Mouse (Mus musculus): ENCODE measurements around the gene Aagab. TPM values are rescaled to one million over a fixed set of nuclear protein-coding genes. Genes with fewer than 3 reads are reported as not detected.

Aagab gene
- polyA plus RNA-seq, 1 experiment from 2014 or later: 26.2 TPM

GRCm38 (mm10) chr9:63579644-63580043 lies 22.8 kb upstream of the Aagab start:
- Histone ChIP-seq H3K4me1 (0 out of 2 replicates have a peak, but pooled peaks cover 4% of the 10 kb centered on the region), H3K27ac (no peak overlapping the region), H3K9ac (no peak overlapping the region), H3K4me3 (no peak overlapping the region), H3K36me3 (no peaks in the 10 kb centered on the region), H3K27me3 (0 out of 2 replicates have a peak, but pooled peaks cover 2% of the 10 kb centered on the region), H3K4me2 (replicated peaks) (no peak overlapping the region), H3K9me3 (no peaks in the 10 kb centered on the region)
- ATAC-seq (ENCODE audit: low FRiP score, low read depth): no peak
- WGBS: 76% methylated on average over 5 of the region's 5 CpGs

- H3K27ac ChIP-seq: no peak overlapping the region
- WGBS: 55% methylated on average over 2 of the region's 2 CpGs
Measured at GRCm38 (mm10) chr9:63580046-63580445, 22.4 kb upstream of the Aagab start.

GRCm38 (mm10) chr9:63581778-63582177 lies 20.7 kb upstream of the Aagab start:
- Histone ChIP-seq H3K36me3 (no peaks in the 10 kb centered on the region), H3K9ac (no peak overlapping the region), H3K4me2 (replicated peaks) (no peak overlapping the region), H3K9me3 (no peaks in the 10 kb centered on the region), H3K27ac (no peak overlapping the region), H3K4me1 (0 out of 2 replicates have a peak, but pooled peaks cover 4% of the 10 kb centered on the region), H3K27me3 (0 out of 2 replicates have a peak, but pooled peaks cover 2% of the 10 kb centered on the region), H3K4me3 (no peak overlapping the region)
- WGBS: 77% methylated on average over 4 of the region's 4 CpGs
- no peak for ATAC-seq (ENCODE audit: low FRiP score, low read depth)

More at GRCm38 (mm10) chr9:63580046-63580445, 22.4 kb upstream of the Aagab start:
- no peak overlapping the region for H3K9ac ChIP-seq
- H3K4me2 ChIP-seq (replicated peaks): no peak overlapping the region
- H3K4me1 ChIP-seq: 0 out of 2 replicates have a peak, but pooled peaks cover 4% of the 10 kb centered on the region
- ATAC-seq (ENCODE audit: low FRiP score, low read depth): no peak
- no peak overlapping the region for H3K4me3 ChIP-seq
- 0 out of 2 replicates have a peak, but pooled peaks cover 2% of the 10 kb centered on the region for H3K27me3 ChIP-seq
- no peaks in the 10 kb centered on the region for H3K9me3 ChIP-seq
- no peaks in the 10 kb centered on the region for H3K36me3 ChIP-seq

- Histone ChIP-seq H3K36me3 (no peaks in the 10 kb centered on the region), H3K27me3 (no peaks in the 10 kb centered on the region), H3K27ac (no peak overlapping the region), H3K4me1 (peaks cover 21% of the 10 kb centered on the region), H3K9ac (no peak overlapping the region), H3K4me2 (replicated peaks) (no peak overlapping the region), H3K4me3 (no peak overlapping the region), H3K9me3 (peaks cover 5% of the 10 kb centered on the region; the same call in 1 of the 2 replicates)
- no peak for ATAC-seq (ENCODE audit: low FRiP score, low read depth)
- WGBS: 88% methylated on average over 6 of the region's 6 CpGs
Measured at GRCm38 (mm10) chr9:63585251-63585650, 17.2 kb upstream of the Aagab start.

GRCm38 (mm10) chr9:63589209-63589608 lies 13.3 kb upstream of the Aagab start:
- Histone ChIP-seq H3K4me2 (replicated peaks) (0 out of 2 replicates have a peak overlapping the region, but pooled peaks have one; percentile 9), H3K9ac (no peak overlapping the region), H3K36me3 (no peaks in the 10 kb centered on the region), H3K27me3 (no peaks in the 10 kb centered on the region), H3K27ac (peak overlapping the region; percentile 55; the same call in 1 of the 2 replicates), H3K4me3 (no peak overlapping the region), H3K4me1 (peaks cover 33% of the 10 kb centered on the region), H3K9me3 (peaks cover 5% of the 10 kb centered on the region; the same call in 1 of the 2 replicates)
- 21% methylated on average over 6 of the region's 6 CpGs for WGBS
- ATAC-seq (ENCODE audit: low FRiP score, low read depth): no peak

GRCm38 (mm10) chr9:63590592-63590991 lies 11.9 kb upstream of the Aagab start:
- H3K9me3 ChIP-seq: peaks cover 5% of the 10 kb centered on the region; the same call in 1 of the 2 replicates
- WGBS: 86% methylated on average over 4 of the region's 4 CpGs
- H3K27ac ChIP-seq: no peak overlapping the region
- no peaks in the 10 kb centered on the region for H3K36me3 ChIP-seq
- H3K27me3 ChIP-seq: no peaks in the 10 kb centered on the region
- H3K4me2 ChIP-seq (replicated peaks): no peak overlapping the region
- peaks cover 45% of the 10 kb centered on the region for H3K4me1 ChIP-seq
- no peak overlapping the region for H3K4me3 ChIP-seq
- ATAC-seq (ENCODE audit: low FRiP score, low read depth): no peak
- H3K9ac ChIP-seq: no peak overlapping the region

- WGBS: 88% methylated on average over 8 of the region's 8 CpGs
- no peaks in the 10 kb centered on the region for H3K36me3 ChIP-seq
- ATAC-seq (ENCODE audit: low FRiP score, low read depth): no peak
Measured at GRCm38 (mm10) chr9:63591661-63592256, 10.7 kb upstream of the Aagab start.

GRCm38 (mm10) chr9:63595032-63595431 lies 7.4 kb upstream of the Aagab start:
- Histone ChIP-seq H3K36me3 (no peaks in the 10 kb centered on the region), H3K4me3 (no peak overlapping the region), H3K27ac (peak overlapping the region; percentile 82; the same call in 1 of the 2 replicates), H3K27me3 (no peaks in the 10 kb centered on the region), H3K4me1 (peaks cover 52% of the 10 kb centered on the region), H3K9ac (no peak overlapping the region), H3K4me2 (replicated peaks) (no peak overlapping the region), H3K9me3 (no peaks in the 10 kb centered on the region)
- 92% methylated on average over 1 of the region's 1 CpGs for WGBS
- peak; percentile 41; the same call in 1 of the 2 replicates for ATAC-seq (ENCODE audit: low FRiP score, low read depth)

More at GRCm38 (mm10) chr9:63591661-63592256, 10.7 kb upstream of the Aagab start:
- H3K9ac ChIP-seq: no peak overlapping the region
- no peaks in the 10 kb centered on the region for H3K27me3 ChIP-seq
- H3K4me2 ChIP-seq (replicated peaks): no peak overlapping the region
- H3K4me1 ChIP-seq: peaks cover 56% of the 10 kb centered on the region
- peaks cover 5% of the 10 kb centered on the region; the same call in 1 of the 2 replicates for H3K9me3 ChIP-seq
- H3K27ac ChIP-seq: no peak overlapping the region
- H3K4me3 ChIP-seq: no peak overlapping the region

- WGBS: 55% methylated on average over 8 of the region's 8 CpGs
- no peak for ATAC-seq (ENCODE audit: low FRiP score, low read depth)
- no peak overlapping the region for H3K9ac ChIP-seq
- peak overlapping the region; percentile 82; the same call in 1 of the 2 replicates for H3K27ac ChIP-seq
- no peaks in the 10 kb centered on the region for H3K36me3 ChIP-seq
- H3K4me2 ChIP-seq (replicated peaks): no peak overlapping the region
- no peak overlapping the region for H3K4me3 ChIP-seq
- no peaks in the 10 kb centered on the region for H3K27me3 ChIP-seq
- no peaks in the 10 kb centered on the region for H3K9me3 ChIP-seq
- H3K4me1 ChIP-seq: peaks cover 50% of the 10 kb centered on the region
Measured at GRCm38 (mm10) chr9:63595652-63596051, 6.8 kb upstream of the Aagab start.

GRCm38 (mm10) chr9:63596660-63597059 lies 5.8 kb upstream of the Aagab start:
- ATAC-seq (ENCODE audit: low FRiP score, low read depth): peak; percentile 87
- Histone ChIP-seq H3K9ac (no peak overlapping the region), H3K4me3 (no peak overlapping the region), H3K27me3 (no peaks in the 10 kb centered on the region), H3K36me3 (no peaks in the 10 kb centered on the region), H3K4me1 (peaks cover 50% of the 10 kb centered on the region), H3K9me3 (no peaks in the 10 kb centered on the region), H3K4me2 (replicated peaks) (peak overlapping the region; percentile 39), H3K27ac (peak overlapping the region; percentile 82)
- WGBS: 28% methylated on average over 9 of the region's 9 CpGs

- Histone ChIP-seq H3K9me3 (no peaks in the 10 kb centered on the region), H3K27me3 (no peaks in the 10 kb centered on the region), H3K4me3 (peak overlapping the region; percentile 86), H3K4me2 (replicated peaks) (peak overlapping the region; percentile 65), H3K36me3 (no peaks in the 10 kb centered on the region), H3K27ac (no peak overlapping the region), H3K9ac (no peak overlapping the region), H3K4me1 (peaks cover 28% of the 10 kb centered on the region)
- no peak for ATAC-seq (ENCODE audit: low FRiP score, low read depth)
- WGBS: 66% methylated on average over 6 of the region's 6 CpGs
Measured at GRCm38 (mm10) chr9:63603849-63604248, 1.4 kb downstream of the Aagab start.

GRCm38 (mm10) chr9:63606594-63606993 lies 4.1 kb downstream of the Aagab start:
- no peak for ATAC-seq (ENCODE audit: low FRiP score, low read depth)
- H3K27ac ChIP-seq: no peak overlapping the region
- no peaks in the 10 kb centered on the region for H3K9me3 ChIP-seq
- peaks cover 52% of the 10 kb centered on the region for H3K4me1 ChIP-seq
- H3K9ac ChIP-seq: no peak overlapping the region
- H3K36me3 ChIP-seq: no peaks in the 10 kb centered on the region
- H3K27me3 ChIP-seq: no peaks in the 10 kb centered on the region
- 67% methylated on average over 2 of the region's 2 CpGs for WGBS
- H3K4me3 ChIP-seq: no peak overlapping the region
- no peak overlapping the region for H3K4me2 ChIP-seq (replicated peaks)

All from limb, embryonic 13.5 days (tissue).